In genomic region chr13:114456766-114457566, GRCm38 (mm10) we compare ENCODE assay signal across 8 mouse cellular contexts. TPM values are rescaled to one million over a fixed set of nuclear protein-coding genes. Genes with fewer than 3 reads are reported as not detected.
A peak's percentile ranks its signal among the peaks of the same experiment; 100 is the strongest.
DNase-seq lines count a peak whose midpoint lies in the region; ATAC-seq and TF ChIP-seq lines count a peak whose summit lies in the region.

No protein-coding gene starts in this region.

- no peaks in the 10 kb centered on the region for H3K9me3 ChIP-seq in embryonic facial prominence, embryonic 11.5 days (replicated peaks; ENCODE audit: control insufficient read depth, low read length)
- no peaks in the 10 kb centered on the region for H3K9me3 ChIP-seq in limb, embryonic 14.5 days (ENCODE audit: control insufficient read depth, low read length)
- no peaks in the 10 kb centered on the region for H3K9me3 ChIP-seq in midbrain, embryonic 13.5 days

- no peak overlapping the region for H3K27ac ChIP-seq in embryonic facial prominence, embryonic 11.5 days (replicated peaks; ENCODE audit: low read depth, low read length)
- no peak overlapping the region for H3K27ac ChIP-seq in limb, embryonic 14.5 days (replicated peaks; ENCODE audit: low read depth, low read length)
- H3K27ac ChIP-seq in midbrain, embryonic 13.5 days: no peak overlapping the region

- H3K27me3 ChIP-seq in embryonic facial prominence, embryonic 11.5 days (ENCODE audit: control insufficient read depth, insufficient read depth, low read length): peaks cover 11% of the 10 kb centered on the region
- peaks cover 23% of the 10 kb centered on the region; the same call in 1 of the 2 replicates for H3K27me3 ChIP-seq in limb, embryonic 14.5 days (ENCODE audit: control insufficient read depth, insufficient read depth, low read length)
- H3K27me3 ChIP-seq in midbrain, embryonic 13.5 days: peaks cover 18% of the 10 kb centered on the region

- H3K4me1 ChIP-seq in embryonic facial prominence, embryonic 11.5 days (ENCODE audit: control insufficient read depth, insufficient read depth, low read length): no peaks in the 10 kb centered on the region; the same call in 1 of the 2 replicates
- H3K4me1 ChIP-seq in limb, embryonic 14.5 days (ENCODE audit: control insufficient read depth, insufficient read depth, low read length): peaks cover 9% of the 10 kb centered on the region; the same call in 1 of the 2 replicates
- H3K4me1 ChIP-seq in midbrain, embryonic 13.5 days (replicated peaks): peaks cover 44% of the 10 kb centered on the region

- peak overlapping the region; percentile 59 for H3K4me2 ChIP-seq in embryonic facial prominence, embryonic 11.5 days (ENCODE audit: low read depth, low read length)
- peak overlapping the region; percentile 95 for H3K4me2 ChIP-seq in limb, embryonic 14.5 days (replicated peaks; ENCODE audit: low read depth, low read length, severe bottlenecking)
- H3K4me2 ChIP-seq in midbrain, embryonic 13.5 days (replicated peaks): peak overlapping the region; percentile 95

- no peak for TF ChIP-seq POLR2A in limb, embryonic 14.5 days (IDR thresholded peaks at IDR 0.05; ENCODE audit: borderline replicate concordance, extremely low read depth, insufficient read depth, insufficient read length)

- ATAC-seq in embryonic facial prominence, embryonic 11.5 days (replicated peaks; ENCODE audit: insufficient number of reproducible peaks, low FRiP score, low TSS enrichment, low read depth): no peak
- ATAC-seq in limb, embryonic 14.5 days (ENCODE audit: low FRiP score, low read depth): no peak
- no peak for ATAC-seq in midbrain, embryonic 13.5 days

- H3K9ac ChIP-seq in embryonic facial prominence, embryonic 11.5 days (replicated peaks; ENCODE audit: low read length): peak overlapping the region; percentile 50
- H3K9ac ChIP-seq in limb, embryonic 14.5 days (ENCODE audit: low read depth, low read length, severe bottlenecking): peak overlapping the region; percentile 59
- peak overlapping the region; percentile 68 for H3K9ac ChIP-seq in midbrain, embryonic 13.5 days (replicated peaks)

- peak; percentile 34 to 42 for DNase-seq in urinary bladder, adult 18-20 months (ENCODE audit: low spot score in 2 of 2)
- no peak for DNase-seq in urinary bladder, postnatal 4 days (ENCODE audit: low spot score in 2 of 2)
- DNase-seq in embryonic facial prominence, embryonic 11.5 days (ENCODE audit: low spot score): peak; percentile 53
- DNase-seq in heart, postnatal 4 days: peak; percentile 22
- DNase-seq in limb, embryonic 14.5 days (ENCODE audit: low spot score): peak; percentile 6
- DNase-seq in thymus, postnatal 36 days: peak; percentile 12 to 20
- no peak for DNase-seq in frontal cortex, postnatal 25 days (ENCODE audit: low spot score in 2 of 2)

- WGBS in embryonic facial prominence, embryonic 11.5 days: 0% methylated on average over 44 of the region's 44 CpGs
- under 1% methylated on average over 30 of the region's 44 CpGs for WGBS in limb, embryonic 14.5 days
- WGBS in midbrain, embryonic 13.5 days: under 1% methylated on average over 44 of the region's 44 CpGs

- peak overlapping the region; percentile 58 for H3K4me3 ChIP-seq in embryonic facial prominence, embryonic 11.5 days (ENCODE audit: low read depth, low read length)
- H3K4me3 ChIP-seq in limb, embryonic 14.5 days (replicated peaks; ENCODE audit: low read length): peak overlapping the region; percentile 59
- H3K4me3 ChIP-seq in midbrain, embryonic 13.5 days (replicated peaks): peak overlapping the region; percentile 51

- H3K36me3 ChIP-seq in embryonic facial prominence, embryonic 11.5 days (replicated peaks; ENCODE audit: control insufficient read depth, insufficient read depth, low read depth, low read length): no peaks in the 10 kb centered on the region
- no peaks in the 10 kb centered on the region for H3K36me3 ChIP-seq in limb, embryonic 14.5 days (ENCODE audit: control insufficient read depth, insufficient read depth, low read length)
- peaks cover under 1% of the 10 kb centered on the region; the same call in 1 of the 2 replicates for H3K36me3 ChIP-seq in midbrain, embryonic 13.5 days

RNA-seq across cellular contexts. Expression of gene Fst, which starts 1.8 kb away (rescaled TPM):
- 32.2 and 32.7 TPM in 2 replicates for polyA plus RNA-seq in embryonic facial prominence, embryonic 11.5 days (2014; fragmentation: Nextera tagmentation; extraction: Ambion mirVana)
- under 1 TPM; 0.74 to 0.88 TPM for total RNA-seq in heart, postnatal 4 days (2021)
- polyA plus RNA-seq in limb, embryonic 14.5 days (2012; rRNA removed): 32.1 and 32.9 TPM in 2 replicates
- 57.0 and 58.0 TPM in 2 replicates for polyA plus RNA-seq in limb, embryonic 14.5 days (2014; fragmentation: Nextera tagmentation; extraction: Ambion mirVana)
- 16.7 and 17.4 TPM in 2 replicates for polyA plus RNA-seq in midbrain, embryonic 13.5 days (2015; fragmentation: Nextera tagmentation; extraction: Ambion mirVana)

Comparison
In these comparisons a context has a peak if more than half of its experiments do, and no peak if none do; other contexts are left out.
1. DNase-seq: peak in urinary bladder, adult 18-20 months (2 of 2), embryonic facial prominence, embryonic 11.5 days (single experiment), heart, postnatal 4 days (single experiment), limb, embryonic 14.5 days (single experiment) and thymus, postnatal 36 days (2 of 2); none in urinary bladder, postnatal 4 days (0 of 2) and frontal cortex, postnatal 25 days (0 of 2).
2. Peak in every context shown above with its lines, with median percentiles within 50 percentile points of each other: H3K4me2 ChIP-seq, H3K4me3 ChIP-seq and H3K9ac ChIP-seq.